Mouse (Mus musculus): ENCODE measurements around the gene Sbno1.

Sbno1 gene

DNA sequence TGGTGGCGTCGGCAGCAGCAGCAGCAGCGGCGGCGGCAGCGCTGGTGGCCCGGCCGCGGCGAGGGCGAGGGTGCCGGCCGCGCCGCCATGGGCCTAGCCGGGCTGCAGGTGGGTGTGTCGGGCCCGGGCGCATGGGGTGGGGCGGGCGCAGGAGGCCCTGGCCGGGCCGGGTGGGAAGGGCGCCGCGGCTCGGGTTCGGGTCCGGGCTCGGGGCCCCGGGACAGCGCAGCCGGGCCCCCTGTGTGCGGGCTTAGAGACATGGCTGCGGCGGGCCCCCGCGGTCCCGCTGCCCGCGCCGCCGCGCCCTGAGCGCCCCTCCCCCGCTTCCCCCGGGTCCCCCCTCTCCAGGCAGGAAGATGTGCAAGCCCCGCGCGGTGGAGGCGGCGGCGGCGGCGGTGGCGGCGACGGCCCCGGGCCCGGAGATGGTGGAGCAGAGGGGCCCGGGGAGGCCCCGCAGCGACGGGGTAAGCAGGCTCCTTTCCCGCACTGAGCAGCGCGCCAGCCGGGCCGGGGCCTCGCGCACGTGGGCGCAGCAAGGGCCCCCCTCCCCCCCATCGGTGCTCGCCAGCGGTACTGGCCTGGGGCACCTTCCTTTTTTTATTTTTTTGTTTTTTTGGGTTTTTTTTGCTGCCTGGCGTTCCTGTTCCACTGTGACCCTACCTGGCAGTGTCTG, 20.0 kb upstream of the Sbno1 start:
- in situ Hi-C loops (cut with MboI; ENCODE audit: low pct_unique_long_range_greater_than_20kb in 1 of 2, low sequenced_read_pairs in 2 of 2, unreplicated experiment in 1 of 2): no loop called here

DNA sequence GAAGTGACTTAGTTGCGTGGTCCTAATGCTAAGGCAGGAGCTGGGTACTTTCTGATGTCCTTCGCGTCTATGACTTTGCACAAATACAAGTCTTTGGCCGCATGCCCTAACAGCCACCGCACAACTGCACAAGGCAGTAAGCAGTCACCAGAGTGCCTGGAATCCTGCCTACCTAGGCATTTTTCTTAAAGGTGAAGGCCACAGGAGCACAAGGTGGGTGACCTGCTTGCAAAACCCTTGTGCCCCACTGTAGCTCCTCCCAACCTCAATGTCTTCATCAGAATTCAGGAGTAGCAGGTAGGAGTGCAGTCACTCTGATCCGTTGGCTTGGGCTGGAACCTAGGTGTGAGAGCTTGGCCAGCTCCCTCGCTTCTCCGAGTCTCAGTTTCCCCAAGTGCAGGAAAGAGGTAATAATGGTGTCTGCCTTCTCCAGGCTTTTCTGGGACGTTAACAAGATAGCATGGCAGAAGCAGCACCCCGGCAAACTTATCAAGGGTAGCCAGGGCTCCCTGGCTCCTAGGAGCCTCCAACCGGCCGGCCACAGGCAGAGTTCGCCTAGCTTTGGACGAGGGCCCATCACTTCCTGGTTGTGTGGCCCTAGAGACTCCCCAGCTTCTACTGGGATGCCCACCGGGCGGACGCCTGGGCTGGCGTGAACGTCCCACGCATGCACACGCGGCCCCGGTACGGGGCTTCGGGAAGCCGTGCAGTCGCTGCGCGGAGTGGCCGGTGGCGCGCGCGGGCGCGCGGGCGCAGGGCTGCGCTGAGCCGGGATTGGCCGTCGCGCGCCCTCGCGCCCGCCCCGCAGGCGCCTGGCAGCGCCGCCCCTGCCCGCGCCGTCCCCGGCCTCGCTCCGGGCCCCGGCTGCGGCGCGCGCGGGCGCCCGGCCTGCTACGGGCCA, 19.1 kb upstream of the Sbno1 start:
- in situ Hi-C loops (cut with MboI; ENCODE audit: low pct_unique_long_range_greater_than_20kb in 1 of 2, low sequenced_read_pairs in 2 of 2, unreplicated experiment in 1 of 2): no loop called here

DNA sequence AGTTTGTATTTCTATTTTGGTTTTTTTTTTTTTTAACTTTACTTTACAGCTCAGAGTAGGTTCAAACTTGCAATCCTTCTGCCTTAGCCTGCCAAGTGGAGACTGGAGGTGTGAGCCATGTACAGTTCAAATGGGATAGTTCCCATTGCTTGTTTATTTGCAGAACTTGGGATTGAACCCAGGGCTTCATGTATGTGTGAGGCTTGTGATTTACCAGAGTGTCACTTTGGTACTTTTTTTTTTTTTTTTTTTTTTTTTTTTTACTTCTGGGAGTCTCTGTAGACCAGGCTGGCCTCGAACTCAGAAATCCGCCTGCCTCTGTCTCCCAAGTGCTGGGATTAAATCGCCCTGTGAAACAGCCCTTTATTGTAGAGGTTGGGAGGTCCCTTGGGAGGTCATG, 18.4 kb upstream of the Sbno1 start:
- in situ Hi-C loops (cut with MboI; ENCODE audit: low pct_unique_long_range_greater_than_20kb in 1 of 2, low sequenced_read_pairs in 2 of 2, unreplicated experiment in 1 of 2): no loop called here

DNA sequence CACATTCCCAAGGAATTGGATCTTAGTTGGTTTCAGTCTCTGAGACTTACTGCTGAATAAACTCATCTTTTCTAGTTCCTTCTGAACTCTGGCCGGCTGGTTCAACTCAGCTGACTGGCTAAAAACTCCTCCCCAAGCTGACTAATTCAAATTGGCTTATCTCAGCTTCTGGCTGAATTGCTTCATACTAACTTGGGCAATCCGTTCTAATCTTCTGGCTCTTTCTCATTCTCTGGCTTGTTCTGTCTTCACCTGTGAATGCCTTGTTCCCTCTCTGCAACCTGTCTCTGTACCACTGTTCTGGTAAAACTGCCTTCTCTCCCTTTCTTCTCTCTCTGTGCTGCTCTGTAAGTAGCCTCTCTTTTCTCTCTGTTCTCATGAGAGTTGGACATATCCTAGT, 16.8 kb upstream of the Sbno1 start:
- in situ Hi-C loops (cut with MboI; ENCODE audit: low pct_unique_long_range_greater_than_20kb in 1 of 2, low sequenced_read_pairs in 2 of 2, unreplicated experiment in 1 of 2): no loop called here

DNA sequence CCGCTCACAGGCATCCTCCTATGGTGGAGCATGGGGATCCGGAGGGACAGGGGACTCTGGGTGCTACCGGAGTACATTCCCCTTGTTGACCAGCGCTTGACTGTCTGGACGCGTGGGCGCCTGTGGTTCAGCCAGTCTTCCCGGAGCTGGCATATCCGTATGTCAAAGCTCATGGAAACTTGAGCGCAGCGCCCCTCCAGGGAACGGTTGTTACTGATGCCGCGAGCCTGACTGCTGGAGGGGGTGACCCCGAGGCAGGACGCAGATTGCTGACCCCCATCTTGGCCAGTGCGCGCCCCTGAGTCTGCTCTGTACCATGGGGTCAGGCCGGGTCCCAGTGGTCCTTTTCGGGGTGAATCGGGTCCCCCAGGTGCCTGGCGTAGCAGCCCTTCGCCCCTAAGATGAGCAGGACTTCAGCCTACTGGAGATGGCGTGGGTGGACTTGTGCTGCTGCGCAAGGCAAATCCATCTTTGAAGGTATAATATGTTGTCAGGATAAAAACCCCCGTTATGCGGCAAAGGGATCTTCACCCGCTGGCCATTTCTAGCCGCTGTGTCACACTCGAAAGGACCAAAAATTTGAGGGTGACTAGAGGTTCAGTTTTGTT, 14.4 kb upstream of the Sbno1 start:
- in situ Hi-C loops (cut with MboI; ENCODE audit: low pct_unique_long_range_greater_than_20kb in 1 of 2, low sequenced_read_pairs in 2 of 2, unreplicated experiment in 1 of 2): no loop called here

DNA sequence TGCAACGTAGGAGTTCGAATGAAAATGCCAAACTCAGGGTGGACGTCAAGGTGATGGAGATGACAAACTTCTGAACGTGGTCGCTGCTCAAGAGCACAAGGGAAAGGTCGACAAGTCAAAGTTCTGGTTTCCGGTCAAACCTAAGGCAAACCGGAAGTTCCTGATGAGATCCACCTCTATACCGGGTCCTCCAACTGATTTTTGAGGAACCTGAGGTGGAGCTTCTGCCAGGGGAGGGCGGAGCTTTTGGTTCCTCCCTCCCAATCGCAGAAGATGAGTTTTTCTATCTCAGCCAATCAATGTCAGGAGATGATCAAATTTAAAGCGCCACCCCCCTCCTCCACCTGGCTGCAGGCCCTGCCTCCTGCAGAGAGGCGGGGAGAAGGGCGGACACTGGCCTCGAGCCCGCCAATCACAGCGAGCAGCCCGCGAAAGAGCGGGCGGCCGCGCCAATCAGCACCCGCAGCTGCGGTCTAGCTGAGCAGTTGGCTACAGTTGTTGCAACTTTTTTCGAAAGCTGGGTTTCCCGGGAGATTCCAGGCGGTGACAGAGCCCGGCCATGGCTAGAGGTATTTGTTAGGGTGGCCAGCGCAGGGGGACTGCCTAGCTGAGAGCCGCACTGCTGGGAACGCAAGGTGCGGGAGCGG, 13.8 kb upstream of the Sbno1 start, which contains the start of gene Kmt5a:
Gene Kmt5a (plus strand): TSS at position 484 of the 647 bp plus-strand sequence.
- in situ Hi-C loops (cut with MboI; ENCODE audit: low pct_unique_long_range_greater_than_20kb in 1 of 2, low sequenced_read_pairs in 2 of 2, unreplicated experiment in 1 of 2): no loop called here

DNA sequence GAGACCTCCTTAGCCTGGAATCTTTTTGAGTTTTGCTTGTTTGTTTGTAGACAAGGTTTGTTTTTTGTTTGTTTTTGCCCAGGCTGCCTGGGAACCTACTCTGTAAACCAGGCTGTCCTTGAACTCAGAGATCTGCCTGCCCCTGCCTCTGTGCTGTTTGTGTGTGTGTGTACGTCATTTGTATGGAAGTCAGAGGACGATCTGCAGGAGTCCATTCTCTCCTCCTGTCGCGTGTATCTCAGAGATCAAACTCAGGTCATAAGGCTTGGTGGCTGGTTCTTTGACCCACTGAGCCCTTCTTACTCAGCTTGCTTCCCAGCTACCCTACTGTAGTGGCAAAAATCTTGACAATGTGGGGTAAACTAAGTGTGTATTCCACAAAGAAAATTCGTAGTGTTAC, 12.9 kb upstream of the Sbno1 start:
- in situ Hi-C loops (cut with MboI; ENCODE audit: low pct_unique_long_range_greater_than_20kb in 1 of 2, low sequenced_read_pairs in 2 of 2, unreplicated experiment in 1 of 2): no loop called here

DNA sequence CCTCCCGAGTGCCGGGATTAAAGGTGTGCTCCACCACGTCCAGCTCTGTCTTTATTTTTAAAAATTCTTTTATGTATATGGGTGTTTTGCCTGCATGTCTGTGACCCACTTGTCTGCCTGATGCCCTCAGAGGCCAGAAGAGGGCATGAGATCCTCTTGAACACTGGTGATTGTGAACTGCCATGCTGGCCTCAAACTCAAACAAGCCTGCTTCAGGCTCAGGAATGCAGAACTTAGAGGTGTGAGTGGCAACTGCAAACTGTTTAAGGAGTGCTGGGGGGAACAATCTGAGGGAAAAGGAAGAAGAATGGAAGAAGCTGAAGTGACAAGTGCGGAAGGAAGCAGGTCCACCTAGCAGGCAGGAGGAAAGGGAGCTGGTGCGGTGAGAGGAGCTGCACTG, 12.4 kb upstream of the Sbno1 start:
- in situ Hi-C loops (cut with MboI; ENCODE audit: low pct_unique_long_range_greater_than_20kb in 1 of 2, low sequenced_read_pairs in 2 of 2, unreplicated experiment in 1 of 2): no loop called here

DNA sequence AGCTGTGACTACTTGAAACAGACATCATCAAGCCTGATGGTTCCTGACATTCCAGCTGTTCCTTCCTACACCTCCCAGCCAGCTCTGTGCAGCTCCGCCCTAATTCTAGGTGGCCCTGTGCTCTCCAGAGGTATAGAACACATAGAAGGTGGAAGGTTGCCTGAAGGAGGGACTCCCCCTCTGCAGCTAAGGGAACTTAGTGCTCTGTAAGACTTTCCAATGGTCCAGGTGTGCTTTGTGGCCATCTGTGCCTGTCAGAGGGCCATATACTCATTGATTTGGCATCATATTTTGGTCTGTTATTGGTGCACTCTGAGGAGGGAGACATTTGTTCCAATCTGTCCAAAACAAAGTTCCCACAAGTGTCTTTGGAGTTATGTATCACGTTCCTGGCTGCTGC, 7.2 kb upstream of the Sbno1 start:
- in situ Hi-C loops (cut with MboI; ENCODE audit: low pct_unique_long_range_greater_than_20kb in 1 of 2, low sequenced_read_pairs in 2 of 2, unreplicated experiment in 1 of 2): no loop called here

DNA sequence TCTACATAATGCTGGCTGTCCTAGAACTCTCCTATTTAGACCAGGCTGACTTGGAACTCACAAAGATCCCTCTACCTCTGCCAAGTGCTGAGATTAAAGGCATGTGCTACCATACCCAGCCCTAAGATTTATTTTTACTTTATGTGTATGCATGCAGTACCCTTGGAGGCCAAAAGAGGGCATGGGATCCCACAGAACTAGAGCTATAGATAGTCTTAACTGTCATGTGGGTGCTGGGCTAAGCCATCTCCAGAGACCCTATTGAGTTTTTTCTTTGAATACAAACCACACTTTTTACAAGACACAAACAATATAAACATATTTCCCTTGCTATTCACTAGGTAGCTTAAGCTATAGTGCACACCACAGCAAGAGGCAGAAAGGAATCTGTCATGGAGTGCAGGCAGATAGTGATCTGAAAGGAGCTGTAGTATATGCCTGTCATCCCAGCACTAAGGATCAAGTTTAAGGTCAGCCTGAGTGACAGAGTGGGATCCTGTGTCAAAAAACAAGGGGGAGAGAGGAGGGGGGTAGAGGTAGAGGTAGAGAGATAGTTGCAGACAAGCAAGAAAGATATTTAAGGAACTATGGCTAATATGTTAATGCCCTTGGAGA, 6.7 kb upstream of the Sbno1 start:
- in situ Hi-C loops (cut with MboI; ENCODE audit: low pct_unique_long_range_greater_than_20kb in 1 of 2, low sequenced_read_pairs in 2 of 2, unreplicated experiment in 1 of 2): no loop called here

DNA sequence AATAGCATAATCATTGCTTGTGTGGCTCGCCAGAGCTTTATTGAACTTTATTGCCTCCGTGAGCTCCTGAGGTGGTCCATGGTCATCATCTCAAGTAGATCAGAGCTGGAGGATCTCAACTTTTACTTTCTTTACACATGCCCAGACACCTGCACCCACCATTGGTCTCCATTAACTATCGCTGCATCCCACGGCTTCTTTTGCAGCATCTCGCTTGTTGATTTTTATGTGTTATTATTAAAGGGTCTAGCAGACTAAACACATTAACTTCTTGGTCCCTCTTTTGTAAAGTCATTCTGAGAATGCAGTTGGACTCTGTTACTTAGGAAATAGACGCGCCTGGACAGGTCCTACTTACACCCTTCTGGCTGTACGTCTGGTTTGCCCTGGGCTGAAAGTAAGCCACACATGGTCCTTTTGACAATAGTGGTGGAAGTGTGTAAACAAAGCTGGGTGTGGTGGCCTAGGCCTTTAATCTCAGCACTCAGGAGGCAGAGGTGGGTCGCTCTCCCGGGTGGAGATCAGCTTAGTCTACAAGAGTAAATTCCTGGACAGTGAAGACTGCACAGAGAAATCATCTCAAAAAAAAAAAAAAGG, 772 bp upstream of the Sbno1 start:
- in situ Hi-C loops (cut with MboI; ENCODE audit: low pct_unique_long_range_greater_than_20kb in 1 of 2, low sequenced_read_pairs in 2 of 2, unreplicated experiment in 1 of 2): no loop called here

DNA sequence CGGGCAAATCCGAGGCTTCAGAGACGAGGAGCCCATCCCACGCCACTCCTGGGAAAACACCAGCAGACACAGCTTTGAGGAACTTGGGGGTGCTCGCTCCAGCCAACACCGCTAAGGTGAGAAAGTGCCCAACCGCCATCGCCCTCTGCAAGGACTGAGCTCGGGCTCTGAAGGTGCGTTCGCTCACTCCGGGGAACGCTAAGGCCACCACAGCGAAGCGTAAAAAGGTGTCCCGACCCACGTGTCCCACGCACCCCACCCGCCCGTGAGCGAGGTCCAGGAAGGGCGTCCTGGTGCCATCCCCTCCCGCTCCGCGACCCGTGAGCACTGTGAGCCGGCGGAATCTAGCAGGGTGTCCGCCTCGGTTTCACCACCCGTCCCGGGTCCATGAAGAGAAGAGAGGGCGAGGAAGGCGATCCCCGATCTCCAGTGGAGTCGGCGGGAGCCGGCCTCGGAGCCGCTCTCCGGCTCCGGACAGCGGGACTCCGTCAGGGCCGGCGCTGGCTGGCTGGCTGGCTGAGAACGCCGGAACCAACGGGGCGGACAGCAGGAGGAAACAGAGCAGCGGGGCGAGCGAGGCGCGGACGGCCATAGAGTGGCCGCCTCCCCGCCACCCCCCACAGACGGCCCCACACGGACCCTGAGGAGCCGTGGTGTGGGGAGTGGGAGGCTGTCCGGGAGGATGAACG, 934 bp downstream of the Sbno1 start:
- in situ Hi-C loops (cut with MboI; ENCODE audit: low pct_unique_long_range_greater_than_20kb in 1 of 2, low sequenced_read_pairs in 2 of 2, unreplicated experiment in 1 of 2): no loop called here

DNA sequence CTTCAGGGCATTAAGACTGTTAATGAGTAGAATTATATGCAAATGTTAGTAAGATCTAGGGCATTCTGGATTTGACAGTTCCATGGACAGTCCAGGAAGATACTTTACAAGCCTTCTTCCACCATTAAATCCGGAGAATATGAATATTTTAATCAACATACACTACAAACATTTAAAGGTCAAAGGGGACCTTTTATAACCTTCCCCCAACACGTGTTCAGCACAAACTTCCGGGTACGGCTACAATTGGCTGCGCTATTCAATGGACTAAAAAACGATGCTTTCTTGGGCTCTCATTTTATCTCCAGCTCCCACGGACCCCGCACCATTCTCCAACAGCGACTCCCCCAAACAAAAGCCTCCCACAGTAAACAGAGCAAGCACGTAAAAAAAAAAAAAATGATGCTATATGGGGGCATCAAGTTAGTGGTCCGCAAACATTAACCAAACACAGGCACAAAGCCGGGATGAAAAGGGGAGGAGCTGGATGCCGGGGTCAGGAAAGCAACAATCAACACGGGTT, 1.5 kb downstream of the Sbno1 start:
- in situ Hi-C loops (cut with MboI; ENCODE audit: low pct_unique_long_range_greater_than_20kb in 1 of 2, low sequenced_read_pairs in 2 of 2, unreplicated experiment in 1 of 2): no loop called here

DNA sequence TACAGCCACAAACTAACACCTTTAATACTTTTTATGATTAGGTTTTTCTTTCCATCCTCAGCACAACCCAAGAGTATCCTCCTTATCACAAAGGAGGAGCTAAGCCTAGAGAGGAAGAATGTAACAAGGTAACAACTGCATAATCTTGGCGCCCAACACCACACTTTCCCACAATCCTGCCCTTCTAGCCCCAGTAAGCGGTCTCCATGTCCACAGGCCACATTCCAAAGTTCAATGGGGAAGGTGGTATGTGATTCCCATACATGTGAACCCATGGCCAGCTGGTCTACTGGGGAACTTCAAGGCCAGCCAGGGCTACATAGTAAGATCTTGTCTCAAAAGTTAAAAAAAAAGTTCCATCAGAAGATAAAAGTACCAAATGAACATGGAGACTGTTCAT, 4.0 kb downstream of the Sbno1 start:
- in situ Hi-C loops (cut with MboI; ENCODE audit: low pct_unique_long_range_greater_than_20kb in 1 of 2, low sequenced_read_pairs in 2 of 2, unreplicated experiment in 1 of 2): no loop called here

DNA sequence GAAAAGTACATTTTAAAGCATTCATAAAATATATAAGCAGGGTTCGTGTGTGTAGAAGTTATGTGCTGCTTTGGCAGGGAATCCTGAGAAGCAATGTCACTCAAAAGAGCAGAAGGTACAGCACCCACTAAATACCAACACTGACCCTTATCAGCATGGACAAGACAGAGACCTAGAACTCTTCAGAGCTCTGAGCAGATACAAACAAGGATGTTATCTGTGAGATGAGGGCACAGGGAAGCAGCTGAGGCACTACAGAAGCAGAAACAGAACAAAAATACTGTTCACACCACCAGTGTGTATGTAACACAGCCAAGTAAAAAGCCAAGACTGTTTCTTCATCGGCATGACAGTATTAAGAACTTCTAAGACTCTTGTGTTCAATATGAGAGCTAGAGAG, 6.9 kb downstream of the Sbno1 start:
- in situ Hi-C loops (cut with MboI; ENCODE audit: low pct_unique_long_range_greater_than_20kb in 1 of 2, low sequenced_read_pairs in 2 of 2, unreplicated experiment in 1 of 2): no loop called here

DNA sequence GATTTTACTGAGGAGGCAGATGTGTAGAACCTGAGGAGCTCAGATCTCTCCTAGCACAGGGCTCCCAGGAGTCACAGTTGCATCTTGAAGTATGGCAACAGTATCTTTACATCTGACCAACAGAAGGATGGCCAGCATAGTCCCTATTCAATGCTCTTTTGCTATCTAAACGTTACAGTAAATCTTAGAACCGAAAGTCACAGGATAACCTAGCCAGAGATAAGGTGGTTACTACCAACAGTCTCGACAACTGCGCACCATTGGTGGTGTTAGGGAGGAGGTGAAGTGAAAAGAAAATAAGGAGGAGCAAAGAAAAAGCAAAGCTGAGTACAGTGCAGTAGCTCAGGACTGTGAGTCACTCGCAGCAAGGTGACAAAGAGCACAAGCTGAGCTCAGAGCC, 13.6 kb downstream of the Sbno1 start:
- in situ Hi-C loops (cut with MboI; ENCODE audit: low pct_unique_long_range_greater_than_20kb in 1 of 2, low sequenced_read_pairs in 2 of 2, unreplicated experiment in 1 of 2): no loop called here

DNA sequence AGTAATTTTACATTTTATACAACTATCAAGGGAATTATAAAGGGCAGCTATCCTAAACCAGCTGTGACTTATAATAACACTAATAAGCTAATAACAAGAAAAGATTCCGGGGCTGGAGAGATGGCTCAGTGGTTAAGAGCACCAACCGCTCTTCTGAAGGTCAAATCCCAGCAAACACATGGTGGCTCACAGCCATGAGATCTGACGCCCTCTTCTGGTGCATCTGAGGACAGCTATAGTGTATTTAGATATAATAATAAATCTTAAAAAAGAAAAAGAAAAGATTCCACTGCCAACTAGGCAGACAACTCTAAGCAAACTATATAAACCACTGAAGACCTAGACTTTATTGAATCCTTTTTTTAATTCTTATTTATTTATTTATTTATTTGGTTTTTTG, 15.0 kb downstream of the Sbno1 start:
- in situ Hi-C loops (cut with MboI; ENCODE audit: low pct_unique_long_range_greater_than_20kb in 1 of 2, low sequenced_read_pairs in 2 of 2, unreplicated experiment in 1 of 2): no loop called here

DNA sequence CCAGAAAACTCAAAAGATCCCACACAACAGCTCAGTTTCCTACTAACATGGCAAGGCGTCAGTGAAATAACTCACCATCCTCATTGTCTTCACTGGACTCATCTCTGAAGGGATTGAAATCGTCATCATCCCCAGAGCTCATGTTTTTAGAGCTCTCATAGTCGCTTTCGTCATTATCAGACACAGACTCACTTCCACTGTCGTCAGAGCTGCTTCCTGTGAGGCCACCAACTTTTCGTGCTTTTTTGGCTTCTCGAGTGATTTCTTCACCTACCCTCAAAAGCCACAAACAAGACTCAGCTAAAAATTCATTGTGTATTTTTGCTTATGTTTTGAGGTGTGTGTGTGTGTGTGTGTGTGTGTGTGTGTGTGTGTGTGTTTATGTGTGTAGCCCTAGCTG, 32.1 kb downstream of the Sbno1 start:
- in situ Hi-C loops (cut with MboI; ENCODE audit: low pct_unique_long_range_greater_than_20kb in 1 of 2, low sequenced_read_pairs in 2 of 2, unreplicated experiment in 1 of 2): loop anchor here (25.0 kb wide), 1 partner anchor 606 kb away; no protein-coding TSS in a partner anchor

All from mouse embryonic stem cell (cell line).